Mouse (Mus musculus): ENCODE data around the gene Cela3a.
"Not testable (repeated sequence)": the region's sequence is repeated elsewhere in the genome, so short reads cannot be mapped to it uniquely, and the experiment has no call there.

Gene Cela3a

GRCm38 (mm10) chr4:137409691-137410090, at the start of gene Cela3a:
Cela3a (minus strand) TSS chr4:137409791.
- DNase-seq = no peak

- DNase-seq = no peak
Observed at GRCm38 (mm10) chr4:137458861-137459260, 49.3 kb upstream of the Cela3a start.

GRCm38 (mm10) chr4:137458310-137458709, 48.7 kb upstream of the Cela3a start:
- no peak for DNase-seq

GRCm38 (mm10) chr4:137457292-137457691, 47.7 kb upstream of the Cela3a start:
- peak; percentile 51 for DNase-seq

- DNase-seq = no peak
Observed at GRCm38 (mm10) chr4:137456581-137456980, 47.0 kb upstream of the Cela3a start.

GRCm38 (mm10) chr4:137454582-137454981, 45.0 kb upstream of the Cela3a start:
- DNase-seq = no peak

GRCm38 (mm10) chr4:137453234-137453767, 43.7 kb upstream of the Cela3a start, which contains the start of gene 1700013G24Rik:
1700013G24Rik (plus strand) TSS chr4:137453284.
- DNase-seq = no peak

- no peak for DNase-seq
Observed at GRCm38 (mm10) chr4:137452190-137452589, 42.6 kb upstream of the Cela3a start.

- DNase-seq = no peak
Observed at GRCm38 (mm10) chr4:137449715-137450114, 40.1 kb upstream of the Cela3a start.

GRCm38 (mm10) chr4:137449132-137449531, 39.5 kb upstream of the Cela3a start:
- no peak for DNase-seq

GRCm38 (mm10) chr4:137448641-137449040, 39.0 kb upstream of the Cela3a start:
- DNase-seq = no peak

- DNase-seq = no peak
Observed at GRCm38 (mm10) chr4:137448197-137448596, 38.6 kb upstream of the Cela3a start.

- peak; percentile 76 for DNase-seq
Observed at GRCm38 (mm10) chr4:137447363-137448196, 38.0 kb upstream of the Cela3a start.

- no peak for DNase-seq
Observed at GRCm38 (mm10) chr4:137445881-137446280, 36.3 kb upstream of the Cela3a start.

GRCm38 (mm10) chr4:137443625-137444024, 34.0 kb upstream of the Cela3a start:
- peak; percentile 73 for DNase-seq

GRCm38 (mm10) chr4:137441332-137441731, 31.7 kb upstream of the Cela3a start:
- DNase-seq = no peak

GRCm38 (mm10) chr4:137438842-137439241, 29.3 kb upstream of the Cela3a start:
- peak; percentile 62 for DNase-seq

- no peak for DNase-seq
Observed at GRCm38 (mm10) chr4:137436979-137437669, 27.5 kb upstream of the Cela3a start.

- not testable (repeated sequence) for DNase-seq
Observed at GRCm38 (mm10) chr4:137432700-137433550, 23.3 kb upstream of the Cela3a start.

GRCm38 (mm10) chr4:137430502-137430901, 20.9 kb upstream of the Cela3a start, which contains the start of gene Cela3b:
Cela3b (minus strand) TSS chr4:137430540.
- DNase-seq = no peak

GRCm38 (mm10) chr4:137417712-137418564, 8.3 kb upstream of the Cela3a start:
- DNase-seq = no peak

- DNase-seq = no peak
Observed at GRCm38 (mm10) chr4:137414936-137415335, 5.3 kb upstream of the Cela3a start.
